Mouse (Mus musculus) hindbrain, embryonic 14.5 days (tissue): ENCODE measurements at regions not wholly inside any gene's neighbourhood (a gene's known extent, or its start where the extent isn't known, plus 50 kb on each side); places are given as distances from the start of the nearest gene placed in this dataset.

ENCODE experiments used
- ATAC-seq: fragments of 200-750 bp; cut with Nextera tagmentation; 2 replicates; pipeline ENCODE4 v1.8.0; 2017; ENCODE audit warnings: moderate number of reproducible peaks, mild to moderate bottlenecking, moderate TSS enrichment, moderate library complexity; ENCODE audit not compliant: low FRiP score
- DNase-seq: peaks from one replicate; pipeline ENCODE4 v3.0.0-alpha.2; 2015; ENCODE audit warnings: low spot score
- H3K27ac ChIP-seq: fragments of 300-500 bp; sonication (generic); 2 replicates; pipeline ENCODE4 v1.5.1; 2014; ENCODE audit warnings: mild to moderate bottlenecking, moderate library complexity
- H3K27me3 ChIP-seq: fragments of 300-500 bp; sonication (generic); 2 replicates; pipeline ENCODE4 v1.6.1; 2014; ENCODE audit warnings: mild to moderate bottlenecking, low read length, mixed read lengths; ENCODE audit not compliant: control insufficient read depth, insufficient read depth
- H3K36me3 ChIP-seq: fragments of 300-500 bp; sonication (generic); replicated peaks from 2 replicates; pipeline ENCODE4 v1.6.1; 2014; ENCODE audit not compliant: control insufficient read depth, insufficient read depth
- H3K4me1 ChIP-seq: fragments of 300-500 bp; sonication (generic); replicated peaks from 2 replicates; pipeline ENCODE4 v1.6.1; 2014; ENCODE audit warnings: antibody characterized with exemption, low read length, mixed read lengths; ENCODE audit not compliant: control insufficient read depth, insufficient read depth
- H3K4me2 ChIP-seq: fragments of 300-500 bp; sonication (generic); replicated peaks from 2 replicates; pipeline ENCODE4 v1.6.1; 2014; ENCODE audit warnings: mild to moderate bottlenecking, moderate library complexity
- H3K4me3 ChIP-seq: fragments of 300-500 bp; sonication (generic); replicated peaks from 2 replicates; pipeline ENCODE4 v1.5.1; 2014; ENCODE audit warnings: mild to moderate bottlenecking, low read length
- H3K9ac ChIP-seq: fragments of 300-500 bp; sonication (generic); 2 replicates; pipeline ENCODE4 v1.6.1; 2014
- H3K9me3 ChIP-seq: fragments of 300-500 bp; sonication (generic); 2 replicates; pipeline ENCODE4 v1.6.1; 2016; ENCODE audit warnings: low read length; ENCODE audit not compliant: control insufficient read depth
- WGBS: fragments of 180-500 bp; shearing (Covaris S2); extraction: QIAGEN DNeasy Blood & Tissue Kit; methylation state at CpG from one replicate; pipeline ENCODE4 v1.1.7; 2014; 5-methylcytosine and 5-hydroxymethylcytosine counted together

GRCm38 (mm10) chr6:36645415-36645814, 164.6 kb downstream of the Ptn start:
- 0 out of 2 replicates have a peak overlapping the region, but pooled peaks have one; percentile 39 for H3K27ac ChIP-seq
- WGBS, result 57% methylated on average over 2 of the region's 2 CpGs
- no peak overlapping the region for H3K4me3 ChIP-seq
- H3K4me1 ChIP-seq, result no peaks in the 10 kb centered on the region
- no peak overlapping the region for H3K9ac ChIP-seq
- H3K27me3 ChIP-seq, result no peaks in the 10 kb centered on the region
- no peaks in the 10 kb centered on the region for H3K9me3 ChIP-seq
- no peak overlapping the region for H3K4me2 ChIP-seq
- ATAC-seq (no peak), DNase-seq (no peak)
- no peaks in the 10 kb centered on the region for H3K36me3 ChIP-seq

- Histone ChIP-seq H3K9ac (no peak overlapping the region), H3K9me3 (no peaks in the 10 kb centered on the region), H3K27me3 (no peaks in the 10 kb centered on the region), H3K4me2 (no peak overlapping the region), H3K27ac (no peak overlapping the region), H3K4me1 (no peaks in the 10 kb centered on the region), H3K4me3 (no peak overlapping the region), H3K36me3 (no peaks in the 10 kb centered on the region)
- DNase-seq (peak; percentile 74), ATAC-seq (peak; percentile 94)
- WGBS, result 12% methylated on average over 7 of the region's 7 CpGs
Measured at GRCm38 (mm10) chr6:36644880-36645279, 165.1 kb downstream of the Ptn start.

DNA sequence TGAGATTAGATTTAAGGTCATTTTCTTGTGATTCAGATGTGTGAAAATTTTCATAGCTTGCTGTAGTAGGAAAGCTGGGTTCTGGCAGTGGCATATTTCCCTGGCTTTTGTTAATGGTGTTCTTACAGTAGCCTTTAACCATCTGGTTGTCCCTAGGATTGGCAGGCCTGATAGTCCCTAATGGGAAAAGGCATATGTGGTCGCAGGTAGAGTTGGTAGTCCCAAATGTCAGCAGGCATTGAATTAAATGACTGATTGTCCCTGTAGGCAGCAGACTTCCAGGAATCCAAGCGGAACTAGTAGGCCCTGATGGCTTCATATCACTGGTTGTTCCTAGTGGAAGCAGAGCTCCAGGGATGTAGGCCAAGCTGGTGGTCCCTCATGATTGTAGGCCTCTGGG, 173.0 kb downstream of the Ptn start:
- ATAC-seq, result no peak
- H3K27me3 ChIP-seq, result no peaks in the 10 kb centered on the region
- no peak overlapping the region for H3K27ac ChIP-seq
- H3K4me2 ChIP-seq, result no peak overlapping the region
- peaks cover 19% of the 10 kb centered on the region; the same call in 1 of the 2 replicates for H3K9me3 ChIP-seq
- no peak for DNase-seq
- H3K9ac ChIP-seq, result no peak overlapping the region
- no peaks in the 10 kb centered on the region for H3K36me3 ChIP-seq
- no peak overlapping the region for H3K4me3 ChIP-seq
- H3K4me1 ChIP-seq, result no peaks in the 10 kb centered on the region
- WGBS, result 83% methylated on average over 2 of the region's 2 CpGs

DNA sequence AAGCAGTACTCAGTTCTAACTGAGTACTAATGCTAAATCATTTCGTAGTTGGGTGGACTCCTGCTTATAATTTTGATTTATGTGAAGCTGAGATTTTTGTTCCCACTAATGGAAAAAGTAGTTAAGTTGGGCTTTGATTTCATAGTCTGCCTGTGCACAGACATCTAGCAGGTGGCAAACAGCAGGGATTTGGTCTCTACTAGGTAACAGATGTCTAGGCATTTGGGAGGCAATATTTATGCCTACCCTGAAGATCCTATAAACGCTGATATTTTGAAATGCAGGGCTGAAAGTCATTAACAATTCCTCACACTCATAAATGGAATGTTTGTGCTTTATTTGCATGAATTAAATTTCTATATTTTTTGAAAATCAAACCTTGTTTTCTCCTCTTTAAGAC, 182.4 kb downstream of the Ptn start:
- ATAC-seq, result no peak
- Histone ChIP-seq H3K4me1 (no peaks in the 10 kb centered on the region), H3K4me3 (no peak overlapping the region), H3K27me3 (no peaks in the 10 kb centered on the region), H3K27ac (no peak overlapping the region), H3K36me3 (no peaks in the 10 kb centered on the region), H3K4me2 (no peak overlapping the region), H3K9ac (no peak overlapping the region), H3K9me3 (no peaks in the 10 kb centered on the region)
- no peak for DNase-seq
- WGBS, result 71% methylated on average over 2 of the region's 2 CpGs

DNA sequence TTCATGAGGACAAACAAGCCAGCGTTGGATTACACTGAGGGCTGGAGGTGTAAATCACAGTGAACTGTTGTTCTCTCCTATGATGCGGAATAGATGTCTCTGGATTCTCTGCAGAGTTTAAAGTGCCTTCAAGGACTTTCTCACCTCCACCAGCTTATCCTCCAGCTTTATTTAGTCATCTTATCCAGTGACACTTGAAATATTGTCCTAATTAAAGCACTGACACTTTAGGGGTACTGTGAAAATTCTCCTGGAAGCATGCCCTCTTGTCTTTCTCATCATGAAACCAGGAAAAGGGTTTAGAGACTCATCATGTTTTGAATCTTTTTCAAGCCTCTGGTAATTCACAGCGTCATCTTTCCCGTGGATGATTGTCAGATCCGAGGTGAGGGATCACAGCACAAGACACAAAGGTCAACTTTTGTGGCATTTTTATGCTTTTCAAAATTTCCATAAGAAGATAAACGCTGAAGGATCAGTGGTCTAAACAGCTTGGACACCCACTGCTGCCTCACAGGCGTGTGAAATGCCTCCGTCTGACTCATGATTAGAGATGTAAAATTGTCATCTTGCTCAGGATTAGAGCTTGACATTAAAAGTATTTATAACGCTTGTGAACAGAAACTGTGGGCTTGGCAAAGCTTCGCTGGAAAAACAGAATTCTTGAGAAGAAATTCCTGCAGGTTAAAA, 201.6 kb downstream of the Ptn start:
- WGBS, result 47% methylated on average over 10 of the region's 10 CpGs

GRCm38 (mm10) chr6:36605578-36606205, 204.3 kb downstream of the Ptn start:
- Histone ChIP-seq H3K36me3 (no peaks in the 10 kb centered on the region), H3K9ac (no peak overlapping the region), H3K9me3 (no peaks in the 10 kb centered on the region), H3K4me3 (no peak overlapping the region), H3K4me2 (no peak overlapping the region), H3K4me1 (no peaks in the 10 kb centered on the region), H3K27ac (no peak overlapping the region), H3K27me3 (no peaks in the 10 kb centered on the region)
- DNase-seq, result no peak
- 73% methylated on average over 4 of the region's 4 CpGs for WGBS
- ATAC-seq, result no peak

More for the DNA sequence above, 201.6 kb downstream of the Ptn start:
- Histone ChIP-seq H3K4me2 (no peak overlapping the region), H3K4me1 (no peaks in the 10 kb centered on the region), H3K4me3 (no peak overlapping the region), H3K36me3 (no peaks in the 10 kb centered on the region), H3K27me3 (no peaks in the 10 kb centered on the region), H3K9me3 (no peaks in the 10 kb centered on the region), H3K9ac (no peak overlapping the region), H3K27ac (no peak overlapping the region)
- ATAC-seq (no peak), DNase-seq (no peak)

DNA sequence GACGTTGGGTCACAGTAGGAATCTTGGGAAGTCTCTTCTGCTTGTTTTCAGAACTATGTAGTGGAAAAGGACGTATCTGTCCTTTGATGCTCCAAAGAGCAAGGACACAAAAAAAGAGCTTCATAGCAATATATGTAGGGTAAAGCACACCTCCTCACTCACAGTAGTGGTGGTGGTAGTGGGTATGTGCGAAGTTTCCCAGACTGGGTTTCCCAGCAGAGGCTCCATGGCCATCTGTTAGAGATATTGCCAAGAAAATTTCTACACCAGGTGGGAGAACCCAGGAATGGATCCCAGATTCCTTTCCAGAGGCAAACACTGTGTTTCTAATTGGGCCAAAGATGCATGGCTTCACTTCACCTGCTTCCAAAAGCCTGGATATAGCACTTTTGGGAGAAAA, 205.2 kb downstream of the Ptn start:
- ATAC-seq (no peak), DNase-seq (no peak)
- no peak overlapping the region for H3K4me2 ChIP-seq
- no peak overlapping the region for H3K9ac ChIP-seq
- no peak overlapping the region for H3K27ac ChIP-seq
- no peaks in the 10 kb centered on the region for H3K9me3 ChIP-seq
- H3K36me3 ChIP-seq, result no peaks in the 10 kb centered on the region
- H3K27me3 ChIP-seq, result no peaks in the 10 kb centered on the region
- WGBS, result 85% methylated on average over 3 of the region's 3 CpGs
- no peaks in the 10 kb centered on the region for H3K4me1 ChIP-seq
- H3K4me3 ChIP-seq, result no peak overlapping the region

DNA sequence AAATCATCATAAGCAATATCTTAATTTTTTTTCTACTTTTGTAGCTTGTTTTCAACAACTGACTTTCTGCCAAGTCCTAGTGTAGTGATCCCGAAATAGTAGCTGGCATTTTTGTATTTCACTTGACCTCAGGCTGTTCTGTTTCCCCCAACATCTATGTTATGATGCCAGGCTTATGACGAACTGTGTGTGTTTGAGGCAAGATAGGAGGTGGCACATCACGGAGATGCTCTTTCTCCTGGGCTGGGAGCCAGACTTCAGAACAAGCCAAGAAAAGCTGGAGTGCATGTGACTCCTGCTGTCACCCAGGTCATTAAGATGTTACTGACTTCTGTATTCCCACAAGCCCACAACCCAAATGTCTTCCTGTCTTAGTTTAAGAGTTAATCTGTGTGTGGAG, 208.7 kb downstream of the Chrm2 start:
- no peaks in the 10 kb centered on the region for H3K4me1 ChIP-seq
- H3K9me3 ChIP-seq, result no peaks in the 10 kb centered on the region
- no peaks in the 10 kb centered on the region for H3K36me3 ChIP-seq
- no peak overlapping the region for H3K4me2 ChIP-seq
- 62% methylated on average over 3 of the region's 3 CpGs for WGBS
- H3K4me3 ChIP-seq, result no peak overlapping the region
- ATAC-seq, result no peak; the same call in 1 of the 2 replicates
- H3K27me3 ChIP-seq, result no peaks in the 10 kb centered on the region
- peak; percentile 30 for DNase-seq
- no peak overlapping the region for H3K27ac ChIP-seq
- H3K9ac ChIP-seq, result no peak overlapping the region

- DNase-seq, result no peak
- no peaks in the 10 kb centered on the region for H3K27me3 ChIP-seq
- no peak for ATAC-seq
Measured at GRCm38 (mm10) chr6:36590881-36591630, 203.2 kb downstream of the Chrm2 start.

More at GRCm38 (mm10) chr6:36590881-36591630, 203.2 kb downstream of the Chrm2 start:
- Histone ChIP-seq H3K9ac (no peak overlapping the region), H3K27ac (no peak overlapping the region), H3K9me3 (no peaks in the 10 kb centered on the region), H3K4me1 (no peaks in the 10 kb centered on the region), H3K4me2 (no peak overlapping the region), H3K36me3 (no peaks in the 10 kb centered on the region), H3K4me3 (no peak overlapping the region)
- 71% methylated on average over 16 of the region's 16 CpGs for WGBS
